Mouse (Mus musculus) intestine, postnatal 0 days (tissue): ENCODE data around the gene Nol12. TPM values are rescaled to one million over a fixed set of nuclear protein-coding genes. Genes with fewer than 3 reads are reported as not detected.
A peak's percentile ranks its signal among the peaks of the same experiment; 100 is the strongest.

Experiments used
- ATAC-seq: fragments of 200-750 bp; cut with Nextera tagmentation; 2 replicates; pipeline ENCODE4 v1.8.0; 2017; ENCODE audit warnings: mild to moderate bottlenecking, moderate TSS enrichment, moderate library complexity
- H3K27ac ChIP-seq: fragments of 300-500 bp; sonication (generic); 2 replicates; pipeline ENCODE4 v1.5.1; 2014; ENCODE audit warnings: mild to moderate bottlenecking, low read depth, low read length, moderate library complexity
- H3K27me3 ChIP-seq: fragments of 300-500 bp; sonication (generic); replicated peaks from 2 replicates; pipeline ENCODE4 v1.6.1; 2014; ENCODE audit warnings: low read length, mixed read lengths; ENCODE audit not compliant: control insufficient read depth, insufficient read depth
- H3K36me3 ChIP-seq: fragments of 300-500 bp; sonication (generic); 2 replicates; pipeline ENCODE4 v1.6.1; 2014; ENCODE audit warnings: mild to moderate bottlenecking, moderate library complexity; ENCODE audit not compliant: control insufficient read depth, insufficient read depth
- H3K4me1 ChIP-seq: fragments of 300-500 bp; sonication (generic); replicated peaks from 2 replicates; pipeline ENCODE4 v1.6.1; 2014; ENCODE audit warnings: antibody characterized with exemption, low read length, mixed read lengths; ENCODE audit not compliant: control insufficient read depth, insufficient read depth
- H3K4me2 ChIP-seq: fragments of 300-500 bp; sonication (generic); replicated peaks from 2 replicates; pipeline ENCODE4 v1.6.1; 2014; ENCODE audit warnings: low read depth, mild to moderate bottlenecking, moderate library complexity
- H3K4me3 ChIP-seq: fragments of 300-500 bp; sonication (generic); 2 replicates; pipeline ENCODE4 v1.5.1; 2014; ENCODE audit warnings: low read depth, low read length
- H3K9ac ChIP-seq: fragments of 300-500 bp; sonication (generic); 2 replicates; pipeline ENCODE4 v1.6.1; 2014; ENCODE audit warnings: mild to moderate bottlenecking, low read depth, low read length
- H3K9me3 ChIP-seq: fragments of 300-500 bp; sonication (generic); 2 replicates; pipeline ENCODE4 v1.6.1; 2016; ENCODE audit warnings: mixed run types; ENCODE audit not compliant: control insufficient read depth
- CTCF ChIP-seq: sonication (generic); IDR thresholded peaks from 2 replicates; pipeline ENCODE4 v1.5.1; 2016; ENCODE audit warnings: low read depth, mild to moderate bottlenecking, control low read depth, antibody characterized with exemption, moderate library complexity
- WGBS: fragments of 180-500 bp; shearing (Covaris S2); extraction: QIAGEN DNeasy Blood & Tissue Kit; methylation state at CpG from one replicate; pipeline ENCODE4 v1.1.7; 2014; 5-methylcytosine and 5-hydroxymethylcytosine counted together
- polyA plus RNA-seq: library from polyadenylated mRNA; unstranded; fragments of >200 nt; fragmentation: Nextera tagmentation; extraction: Ambion mirVana; gene quantifications from 2 replicates; pipeline ENCODE4 v1.2.1, GENCODE M21; 2015

The Nol12 gene
- polyA plus RNA-seq, 1 experiment from 2014 or later, result 24.8 TPM

DNA sequence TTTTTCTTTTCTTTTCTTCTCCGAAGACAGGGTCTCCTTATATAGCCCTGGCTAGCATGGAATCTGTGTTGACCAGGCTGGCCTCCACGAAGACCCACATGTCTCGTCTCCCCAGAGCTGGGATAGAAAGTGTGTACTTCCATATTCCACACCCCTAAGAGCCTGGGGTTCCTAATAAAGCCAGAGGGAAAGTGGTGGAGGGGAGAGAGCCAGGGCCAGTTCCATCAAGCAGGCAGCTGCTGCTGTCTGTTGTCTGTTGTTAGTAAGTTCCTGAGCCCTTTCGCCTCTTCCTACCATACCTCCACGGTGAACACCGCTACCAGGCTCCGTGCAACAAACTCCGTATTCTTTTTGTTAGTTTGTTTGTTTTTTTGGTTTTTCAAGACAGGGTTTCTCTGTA is 6.2 kb upstream of the Nol12 start:
- 51% methylated on average over 8 of the region's 8 CpGs for WGBS
- Histone ChIP-seq H3K4me3 (no peak overlapping the region), H3K27me3 (no peaks in the 10 kb centered on the region), H3K36me3 (peaks cover 8% of the 10 kb centered on the region; the same call in 1 of the 2 replicates), H3K9ac (no peak overlapping the region), H3K9me3 (no peaks in the 10 kb centered on the region), H3K4me1 (peaks cover 6% of the 10 kb centered on the region; the same call in 1 of the 2 replicates), H3K27ac (no peak overlapping the region), H3K4me2 (peak overlapping the region; percentile 67)
- no peak for ATAC-seq
- no peak for TF ChIP-seq CTCF

DNA sequence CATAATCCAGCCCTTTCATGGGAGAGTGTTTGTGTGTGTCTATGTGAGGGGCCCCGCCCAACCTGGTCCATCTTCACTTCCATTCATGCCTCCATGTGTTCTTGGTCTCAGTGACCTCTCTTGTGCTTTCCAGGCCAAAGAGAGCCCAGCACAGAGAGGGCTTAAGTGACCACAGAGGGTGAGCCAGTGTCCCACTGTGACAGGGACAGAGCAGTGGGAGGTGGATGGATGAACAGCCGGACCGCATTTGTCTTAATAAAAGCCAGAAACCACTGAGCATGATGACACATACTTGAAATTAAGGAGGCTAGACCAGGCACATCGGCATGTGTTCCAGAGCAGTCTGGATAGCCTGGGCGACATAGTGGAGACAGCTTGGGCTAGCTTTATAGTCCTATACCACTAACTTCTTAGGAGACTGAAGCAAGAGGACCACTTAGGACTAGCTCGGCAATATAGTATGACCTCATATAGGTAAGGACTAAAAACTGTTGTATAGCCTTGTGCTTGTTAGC is 4.5 kb upstream of the Nol12 start:
- H3K4me2 ChIP-seq, result no peak overlapping the region
- no peak for TF ChIP-seq CTCF
- no peaks in the 10 kb centered on the region for H3K9me3 ChIP-seq
- peaks cover 8% of the 10 kb centered on the region; the same call in 1 of the 2 replicates for H3K36me3 ChIP-seq
- H3K27ac ChIP-seq, result no peak overlapping the region
- no peak overlapping the region for H3K9ac ChIP-seq
- no peak for ATAC-seq
- H3K4me1 ChIP-seq, result peaks cover 4% of the 10 kb centered on the region; the same call in 1 of the 2 replicates
- WGBS, result 89% methylated on average over 6 of the region's 6 CpGs
- no peak overlapping the region for H3K4me3 ChIP-seq
- no peaks in the 10 kb centered on the region for H3K27me3 ChIP-seq

DNA sequence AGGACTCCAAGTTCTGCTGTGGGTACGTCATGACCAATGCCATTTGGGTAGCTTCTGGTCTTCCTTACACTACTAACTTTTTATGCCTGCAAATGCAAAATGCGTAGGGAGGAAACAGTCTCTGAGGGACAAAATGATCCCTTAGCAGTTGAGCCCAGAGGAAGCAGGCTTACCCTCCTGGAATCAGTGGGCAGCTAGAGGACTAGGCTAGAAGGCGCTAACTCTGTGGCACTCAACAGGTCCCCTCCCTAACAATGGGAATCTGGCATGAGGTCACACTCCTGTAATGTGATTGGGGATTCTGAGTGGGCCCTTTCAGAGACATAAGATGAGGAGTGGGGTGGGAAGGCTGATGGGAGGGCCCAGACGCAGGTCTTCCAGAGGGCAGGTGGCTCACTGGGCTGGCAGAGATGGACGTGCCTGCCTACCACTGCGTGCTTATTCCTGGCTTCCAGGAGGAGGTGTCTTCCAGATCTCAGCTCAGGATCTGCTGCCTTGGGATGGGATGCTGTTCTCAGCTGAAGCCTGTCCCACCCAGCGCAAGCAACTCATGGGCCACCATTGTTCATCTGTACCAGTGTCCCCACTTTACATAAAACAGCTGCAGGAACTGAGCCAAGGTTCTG is 3.8 kb upstream of the Nol12 start:
- Histone ChIP-seq H3K4me3 (no peak overlapping the region), H3K36me3 (peaks cover 8% of the 10 kb centered on the region; the same call in 1 of the 2 replicates), H3K27ac (no peak overlapping the region), H3K9me3 (no peaks in the 10 kb centered on the region), H3K9ac (no peak overlapping the region), H3K27me3 (no peaks in the 10 kb centered on the region), H3K4me2 (no peak overlapping the region), H3K4me1 (0 out of 2 replicates have a peak, but pooled peaks cover 4% of the 10 kb centered on the region)
- ATAC-seq, result no peak
- TF ChIP-seq CTCF, result no peak
- 83% methylated on average over 7 of the region's 7 CpGs for WGBS

DNA sequence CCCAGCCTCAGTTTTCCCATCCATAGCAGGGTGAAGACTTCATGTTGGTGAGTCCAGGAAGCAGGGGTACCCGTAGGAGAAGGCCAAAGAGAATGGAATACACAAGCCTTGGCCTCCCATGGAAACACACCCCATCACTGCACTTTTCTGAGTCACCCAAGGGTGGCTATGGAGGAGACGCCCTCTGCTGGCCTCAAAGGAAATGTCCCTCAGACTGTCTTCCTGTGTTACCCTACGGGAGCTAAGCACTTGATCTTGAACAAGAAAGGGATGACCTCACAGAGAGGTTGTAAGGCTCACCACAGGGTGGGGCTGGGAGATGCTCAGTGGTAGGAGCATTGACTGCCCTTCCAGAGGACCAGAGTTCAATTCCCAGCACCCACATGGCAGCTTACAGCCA is 3.2 kb upstream of the Nol12 start:
- H3K4me3 ChIP-seq, result no peak overlapping the region
- 10% methylated on average over 3 of the region's 3 CpGs for WGBS
- H3K4me1 ChIP-seq, result no peaks in the 10 kb centered on the region
- H3K4me2 ChIP-seq, result no peak overlapping the region
- peak; percentile 90 for TF ChIP-seq CTCF
- no peaks in the 10 kb centered on the region for H3K9me3 ChIP-seq
- H3K9ac ChIP-seq, result no peak overlapping the region
- H3K27ac ChIP-seq, result no peak overlapping the region
- no peaks in the 10 kb centered on the region for H3K27me3 ChIP-seq
- peak; percentile 52 for ATAC-seq
- peaks cover 8% of the 10 kb centered on the region; the same call in 1 of the 2 replicates for H3K36me3 ChIP-seq

GRCm38 (mm10) chr15:78936403-78936802 is 1.7 kb downstream of the Nol12 start:
- Histone ChIP-seq H3K4me1 (no peaks in the 10 kb centered on the region), H3K4me3 (no peak overlapping the region), H3K36me3 (peaks cover 40% of the 10 kb centered on the region), H3K4me2 (no peak overlapping the region), H3K27ac (no peak overlapping the region), H3K9ac (no peak overlapping the region), H3K9me3 (no peaks in the 10 kb centered on the region), H3K27me3 (no peaks in the 10 kb centered on the region)
- no peak for TF ChIP-seq CTCF
- WGBS, result 85% methylated on average over 12 of the region's 12 CpGs
- no peak for ATAC-seq

- ATAC-seq, result no peak
- no peaks in the 10 kb centered on the region for H3K9me3 ChIP-seq
- peaks cover 40% of the 10 kb centered on the region for H3K36me3 ChIP-seq
- no peak overlapping the region for H3K4me3 ChIP-seq
- 85% methylated on average over 10 of the region's 10 CpGs for WGBS
- H3K9ac ChIP-seq, result no peak overlapping the region
- no peaks in the 10 kb centered on the region for H3K4me1 ChIP-seq
- no peak overlapping the region for H3K27ac ChIP-seq
- TF ChIP-seq CTCF, result no peak
- H3K4me2 ChIP-seq, result no peak overlapping the region
- no peaks in the 10 kb centered on the region for H3K27me3 ChIP-seq
Observed at GRCm38 (mm10) chr15:78937311-78937710, 2.6 kb downstream of the Nol12 start.
